Mouse (Mus musculus): ENCODE measurements around the gene 1500011B03Rik.

- TF ChIP-seq CTCF (IDR thresholded peaks at IDR 0.05; ENCODE audit: control insufficient read depth, insufficient read depth, insufficient replicate concordance, low read depth, low read length) (no peak), POLR2A (IDR thresholded peaks at IDR 0.05; ENCODE audit: control insufficient read depth, low read depth, low read length) (no peak)
Observed at GRCm38 (mm10) chr5:114825978-114826691, 2.9 kb upstream of the 1500011B03Rik start.

Measured in testis, adult 2 months (tissue).